Mouse (Mus musculus): ENCODE data around the gene Angptl1. TPM values are rescaled to one million over a fixed set of nuclear protein-coding genes. Genes with fewer than 3 reads are reported as not detected.
A peak's percentile ranks its signal among the peaks of the same experiment; 100 is the strongest.

The Angptl1 gene
- polyA plus RNA-seq, 1 experiment from 2014 or later = 1.0 TPM

DNA sequence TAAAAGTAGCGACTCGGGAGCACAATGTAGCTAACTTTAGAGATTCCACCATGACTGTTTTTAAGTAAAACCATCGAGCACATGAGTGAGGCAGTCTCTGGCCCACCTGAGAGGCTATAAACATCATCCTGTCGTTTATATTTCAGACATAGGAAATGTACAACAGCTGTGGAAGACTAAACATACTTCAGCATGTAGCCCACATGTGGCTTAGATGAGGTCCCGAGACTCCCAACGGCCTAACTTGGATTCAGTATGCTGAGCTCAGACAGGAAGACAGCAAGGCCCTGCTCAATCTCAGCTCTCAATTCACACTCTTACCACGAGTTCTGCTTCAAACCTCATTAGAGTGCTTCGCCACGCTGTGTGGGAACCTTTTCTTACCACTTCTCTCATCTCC lies 14.0 kb downstream of the Angptl1 start:
- WGBS = 64% methylated on average over 9 of the region's 9 CpGs
- H3K4me1 ChIP-seq (replicated peaks; ENCODE audit: insufficient read depth, low read length) = no peaks in the 10 kb centered on the region
- no peaks in the 10 kb centered on the region for H3K36me3 ChIP-seq (ENCODE audit: insufficient read depth, low read length)
- no peak overlapping the region for H3K4me3 ChIP-seq (replicated peaks; ENCODE audit: low read depth, low read length)
- H3K9ac ChIP-seq (ENCODE audit: low read depth, low read length) = no peak overlapping the region
- H3K4me2 ChIP-seq (ENCODE audit: low read length) = no peak overlapping the region
- no peak for TF ChIP-seq CTCF (IDR thresholded peaks at IDR 0.05; ENCODE audit: low read depth)
- H3K27ac ChIP-seq = no peak overlapping the region
- no peaks in the 10 kb centered on the region for H3K9me3 ChIP-seq (replicated peaks; ENCODE audit: low read length)
- no peak for ATAC-seq (replicated peaks; ENCODE audit: low FRiP score, low read depth)
- no peak for DNase-seq (ENCODE audit: low spot score)
- no peaks in the 10 kb centered on the region for H3K27me3 ChIP-seq (ENCODE audit: insufficient read depth, low read length)

DNA sequence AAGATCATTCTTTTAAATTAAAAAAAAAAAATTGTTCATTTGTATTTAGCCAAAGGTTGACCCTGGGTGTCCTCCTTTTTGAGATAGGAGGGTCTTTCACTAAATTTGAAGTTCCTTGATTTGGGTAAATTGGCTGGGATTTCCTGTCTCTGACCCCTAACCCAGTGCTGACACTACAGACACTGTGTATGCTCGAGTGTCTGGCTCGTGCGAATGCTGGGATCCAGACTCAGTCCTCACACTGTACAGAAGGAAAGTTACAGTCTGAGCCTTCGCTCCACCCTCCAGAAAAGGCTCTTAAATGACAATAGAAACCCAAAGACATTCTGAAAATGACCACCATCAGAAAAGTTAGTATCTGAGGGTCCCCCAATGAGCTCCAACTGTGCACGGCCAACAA lies 14.5 kb downstream of the Angptl1 start:
- no peaks in the 10 kb centered on the region for H3K4me1 ChIP-seq (replicated peaks; ENCODE audit: insufficient read depth, low read length)
- no peak overlapping the region for H3K4me2 ChIP-seq (ENCODE audit: low read length)
- H3K27ac ChIP-seq = no peak overlapping the region
- 72% methylated on average over 5 of the region's 5 CpGs for WGBS
- DNase-seq (ENCODE audit: low spot score) (no peak), ATAC-seq (replicated peaks; ENCODE audit: low FRiP score, low read depth) (no peak)
- no peak for TF ChIP-seq CTCF (IDR thresholded peaks at IDR 0.05; ENCODE audit: low read depth)
- no peaks in the 10 kb centered on the region for H3K27me3 ChIP-seq (ENCODE audit: insufficient read depth, low read length)
- no peaks in the 10 kb centered on the region for H3K36me3 ChIP-seq (ENCODE audit: insufficient read depth, low read length)
- H3K9me3 ChIP-seq (replicated peaks; ENCODE audit: low read length) = no peaks in the 10 kb centered on the region
- H3K4me3 ChIP-seq (replicated peaks; ENCODE audit: low read depth, low read length) = no peak overlapping the region
- H3K9ac ChIP-seq (ENCODE audit: low read depth, low read length) = no peak overlapping the region

DNA sequence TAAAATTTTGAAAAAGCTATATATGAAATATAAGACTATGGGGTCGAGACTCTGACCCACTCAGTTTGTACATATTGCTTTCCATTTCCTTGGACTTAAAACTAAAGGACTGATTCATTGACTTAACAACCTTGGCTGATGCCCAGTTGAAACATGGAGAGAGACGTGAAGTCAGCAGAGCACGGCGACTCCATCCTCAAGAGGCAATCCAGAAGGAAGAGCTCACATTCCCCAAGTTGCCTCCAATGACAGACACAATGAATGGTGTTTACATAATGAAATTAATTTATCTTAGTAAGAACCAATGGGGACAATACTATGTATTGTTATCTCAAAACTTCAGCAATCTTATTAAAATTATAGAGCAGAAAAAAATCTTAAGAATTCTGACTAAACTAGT lies 16.2 kb downstream of the Angptl1 start:
- ATAC-seq (replicated peaks; ENCODE audit: low FRiP score, low read depth) (no peak), DNase-seq (ENCODE audit: low spot score) (peak; percentile 58)
- no peak for TF ChIP-seq CTCF (IDR thresholded peaks at IDR 0.05; ENCODE audit: low read depth)
- H3K36me3 ChIP-seq (ENCODE audit: insufficient read depth, low read length) = no peaks in the 10 kb centered on the region
- H3K4me2 ChIP-seq (ENCODE audit: low read length) = no peak overlapping the region
- no peaks in the 10 kb centered on the region for H3K27me3 ChIP-seq (ENCODE audit: insufficient read depth, low read length)
- H3K27ac ChIP-seq = no peak overlapping the region
- WGBS = 69% methylated on average over 4 of the region's 4 CpGs
- no peaks in the 10 kb centered on the region for H3K9me3 ChIP-seq (replicated peaks; ENCODE audit: low read length)
- H3K4me3 ChIP-seq (replicated peaks; ENCODE audit: low read depth, low read length) = no peak overlapping the region
- H3K9ac ChIP-seq (ENCODE audit: low read depth, low read length) = no peak overlapping the region
- H3K4me1 ChIP-seq (replicated peaks; ENCODE audit: insufficient read depth, low read length) = no peaks in the 10 kb centered on the region

- Histone ChIP-seq H3K27ac (no peak overlapping the region), H3K4me1 (replicated peaks; ENCODE audit: insufficient read depth, low read length) (no peaks in the 10 kb centered on the region), H3K9ac (ENCODE audit: low read depth, low read length) (no peak overlapping the region), H3K4me2 (ENCODE audit: low read length) (no peak overlapping the region), H3K4me3 (replicated peaks; ENCODE audit: low read depth, low read length) (no peak overlapping the region), H3K9me3 (replicated peaks; ENCODE audit: low read length) (no peaks in the 10 kb centered on the region), H3K27me3 (ENCODE audit: insufficient read depth, low read length) (no peaks in the 10 kb centered on the region), H3K36me3 (ENCODE audit: insufficient read depth, low read length) (no peaks in the 10 kb centered on the region)
- WGBS = 98% methylated on average over 2 of the region's 2 CpGs
- ATAC-seq (replicated peaks; ENCODE audit: low FRiP score, low read depth) = no peak
- no peak for TF ChIP-seq CTCF (IDR thresholded peaks at IDR 0.05; ENCODE audit: low read depth)
- DNase-seq (ENCODE audit: low spot score) = no peak
Measured at GRCm38 (mm10) chr1:156856666-156857065, 18.3 kb downstream of the Angptl1 start.

DNA sequence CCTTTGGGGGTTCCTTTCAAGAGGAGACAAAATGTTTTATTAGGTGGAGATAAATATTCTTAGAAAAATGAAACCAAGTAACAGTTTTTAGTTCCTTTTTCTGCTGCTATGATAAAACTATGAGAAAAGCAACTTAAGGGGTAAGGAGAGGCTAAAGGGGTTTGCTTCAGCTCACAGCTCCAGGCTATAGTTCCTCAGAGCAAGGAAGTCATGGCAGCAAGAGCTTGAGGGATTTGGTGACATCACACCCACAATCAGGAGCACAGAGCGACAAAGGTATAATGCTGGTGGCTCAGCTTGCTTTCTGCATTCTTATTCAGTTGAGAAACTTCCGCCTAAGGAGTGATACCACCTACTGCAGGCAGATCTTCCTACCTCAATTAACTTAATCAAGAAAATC lies 20.8 kb downstream of the Angptl1 start:
- no peak overlapping the region for H3K9ac ChIP-seq (ENCODE audit: low read depth, low read length)
- TF ChIP-seq CTCF (IDR thresholded peaks at IDR 0.05; ENCODE audit: low read depth) = no peak
- 97% methylated on average over 2 of the region's 2 CpGs for WGBS

GRCm38 (mm10) chr1:156859711-156860250 lies 21.4 kb downstream of the Angptl1 start:
- no peaks in the 10 kb centered on the region for H3K27me3 ChIP-seq (ENCODE audit: insufficient read depth, low read length)
- 0 out of 2 replicates have a peak, but pooled peaks cover 4% of the 10 kb centered on the region for H3K4me1 ChIP-seq (replicated peaks; ENCODE audit: insufficient read depth, low read length)
- ATAC-seq (replicated peaks; ENCODE audit: low FRiP score, low read depth) (no peak), DNase-seq (ENCODE audit: low spot score) (no peak)
- no peak overlapping the region for H3K4me3 ChIP-seq (replicated peaks; ENCODE audit: low read depth, low read length)
- no peak overlapping the region for H3K4me2 ChIP-seq (ENCODE audit: low read length)
- no peak for TF ChIP-seq CTCF (IDR thresholded peaks at IDR 0.05; ENCODE audit: low read depth)
- H3K27ac ChIP-seq = no peak overlapping the region
- 54% methylated on average over 2 of the region's 2 CpGs for WGBS
- H3K36me3 ChIP-seq (ENCODE audit: insufficient read depth, low read length) = no peaks in the 10 kb centered on the region
- no peaks in the 10 kb centered on the region for H3K9me3 ChIP-seq (replicated peaks; ENCODE audit: low read length)
- H3K9ac ChIP-seq (ENCODE audit: low read depth, low read length) = no peak overlapping the region

More for the DNA sequence above, 20.8 kb downstream of the Angptl1 start:
- DNase-seq (ENCODE audit: low spot score) = no peak
- no peaks in the 10 kb centered on the region for H3K9me3 ChIP-seq (replicated peaks; ENCODE audit: low read length)
- H3K27ac ChIP-seq = no peak overlapping the region
- H3K4me1 ChIP-seq (replicated peaks; ENCODE audit: insufficient read depth, low read length) = 0 out of 2 replicates have a peak, but pooled peaks cover 4% of the 10 kb centered on the region
- ATAC-seq (replicated peaks; ENCODE audit: low FRiP score, low read depth) = no peak
- H3K4me3 ChIP-seq (replicated peaks; ENCODE audit: low read depth, low read length) = no peak overlapping the region
- no peaks in the 10 kb centered on the region for H3K36me3 ChIP-seq (ENCODE audit: insufficient read depth, low read length)
- H3K4me2 ChIP-seq (ENCODE audit: low read length) = no peak overlapping the region
- no peaks in the 10 kb centered on the region for H3K27me3 ChIP-seq (ENCODE audit: insufficient read depth, low read length)

GRCm38 (mm10) chr1:156860266-156860665 lies 21.9 kb downstream of the Angptl1 start:
- DNase-seq (ENCODE audit: low spot score) (no peak), ATAC-seq (replicated peaks; ENCODE audit: low FRiP score, low read depth) (no peak)
- Histone ChIP-seq H3K4me2 (ENCODE audit: low read length) (no peak overlapping the region), H3K9me3 (replicated peaks; ENCODE audit: low read length) (no peaks in the 10 kb centered on the region), H3K4me1 (replicated peaks; ENCODE audit: insufficient read depth, low read length) (0 out of 2 replicates have a peak, but pooled peaks cover 4% of the 10 kb centered on the region), H3K9ac (ENCODE audit: low read depth, low read length) (no peak overlapping the region), H3K36me3 (ENCODE audit: insufficient read depth, low read length) (no peaks in the 10 kb centered on the region), H3K4me3 (replicated peaks; ENCODE audit: low read depth, low read length) (no peak overlapping the region), H3K27ac (no peak overlapping the region), H3K27me3 (ENCODE audit: insufficient read depth, low read length) (no peaks in the 10 kb centered on the region)
- no peak for TF ChIP-seq CTCF (IDR thresholded peaks at IDR 0.05; ENCODE audit: low read depth)
- WGBS = 72% methylated on average over 8 of the region's 8 CpGs

Data from kidney, postnatal 0 days (tissue).